ENCODE assay signal across 14 mouse cellular contexts in genomic region chr4:45399421-45400210, GRCm38 (mm10).
"Had no signal": no experiment of that assay in that cellular context is flagged by ENCODE, and none has a peak within 500 bp of the region (broad histone marks: within the 10 kb centered on the region; RNA-seq: fewer than 3 reads in every experiment).

No protein-coding gene starts in this region.

- H3K4me3 ChIP-seq: lung, embryonic 15.5 days; megakaryocyte, embryonic 14.5 days; midbrain, embryonic 13.5 days; midbrain, embryonic 15.5 days; neural tube, embryonic 12.5 days; stomach, embryonic 15.5 days had no signal

- H3K9me3 ChIP-seq: lung, embryonic 15.5 days; megakaryocyte, embryonic 14.5 days; midbrain, embryonic 13.5 days; midbrain, embryonic 15.5 days; neural tube, embryonic 12.5 days; stomach, embryonic 15.5 days had no signal

- H3K27me3 ChIP-seq: lung, embryonic 15.5 days; megakaryocyte, embryonic 14.5 days; midbrain, embryonic 13.5 days; midbrain, embryonic 15.5 days; neural tube, embryonic 12.5 days; stomach, embryonic 15.5 days had no signal

- H3K4me1 ChIP-seq: neural tube, embryonic 12.5 days; stomach, embryonic 15.5 days had no signal

- DNase-seq: liver, postnatal 0 days; lung, adult 2 months; lung, postnatal 14 days; lung, postnatal 36 days; right cerebral cortex, postnatal 14 days; thymus, adult 2 months; thymus, postnatal 25 days; thymus, postnatal 4 days had no signal
